In genomic region chr2:155662390-155662789, GRCm38 (mm10) we compare ENCODE assay signal across 15 mouse cellular contexts. TPM values are rescaled to one million over a fixed set of nuclear protein-coding genes. Genes with fewer than 3 reads are reported as not detected.
DNase-seq lines count a peak whose midpoint lies in the region; ATAC-seq and TF ChIP-seq lines count a peak whose summit lies in the region.
"Had no signal": no experiment of that assay in that cellular context is flagged by ENCODE, and none has a peak within 500 bp of the region (broad histone marks: within the 10 kb centered on the region; RNA-seq: fewer than 3 reads in every experiment).

No protein-coding gene starts in this region.

- H3K9ac ChIP-seq in midbrain, embryonic 11.5 days (ENCODE audit: low read length) = no peak overlapping the region
- no peak overlapping the region for H3K9ac ChIP-seq in midbrain, embryonic 16.5 days (ENCODE audit: low read depth, low read length)
- no peak overlapping the region for H3K9ac ChIP-seq in intestine, postnatal 0 days (ENCODE audit: low read depth, low read length)
- H3K9ac ChIP-seq: embryonic facial prominence, embryonic 15.5 days; heart, embryonic 12.5 days; hindbrain, embryonic 14.5 days had no signal

- no peak for DNase-seq in frontal cortex, postnatal 25 days (ENCODE audit: low spot score in 2 of 2)
- peak; percentile 49 to 64 for DNase-seq in layer of hippocampus, adult 8-10 months (ENCODE audit: low spot score in 2 of 2)
- no peak for DNase-seq in layer of hippocampus, postnatal 10 days (ENCODE audit: low spot score in 2 of 2)
- DNase-seq in midbrain, embryonic 11.5 days (ENCODE audit: low spot score, missing footprints) = peak; percentile 35
- DNase-seq: heart, adult 2 months had no signal

- H3K9me3 ChIP-seq in midbrain, embryonic 11.5 days (ENCODE audit: control insufficient read depth, low read length) = no peaks in the 10 kb centered on the region
- no peaks in the 10 kb centered on the region for H3K9me3 ChIP-seq in midbrain, embryonic 16.5 days (replicated peaks; ENCODE audit: control insufficient read depth, low read length, poor library complexity, severe bottlenecking)
- no peaks in the 10 kb centered on the region for H3K9me3 ChIP-seq in intestine, postnatal 0 days (ENCODE audit: control insufficient read depth)
- H3K9me3 ChIP-seq: embryonic facial prominence, embryonic 15.5 days; forebrain, embryonic 10.5 days; heart, embryonic 12.5 days; hindbrain, embryonic 10.5 days had no signal

- H3K4me1 ChIP-seq in midbrain, embryonic 11.5 days (ENCODE audit: control insufficient read depth, insufficient read depth, low read length) = no peaks in the 10 kb centered on the region
- no peaks in the 10 kb centered on the region for H3K4me1 ChIP-seq in midbrain, embryonic 16.5 days (ENCODE audit: control insufficient read depth, insufficient read depth, low read length)
- no peaks in the 10 kb centered on the region for H3K4me1 ChIP-seq in intestine, postnatal 0 days (replicated peaks; ENCODE audit: control insufficient read depth, insufficient read depth, low read length)
- H3K4me1 ChIP-seq: embryonic facial prominence, embryonic 15.5 days; forebrain, embryonic 10.5 days; heart, embryonic 12.5 days; hindbrain, embryonic 10.5 days had no signal

- H3K4me2 ChIP-seq in midbrain, embryonic 11.5 days = no peak overlapping the region
- no peak overlapping the region for H3K4me2 ChIP-seq in midbrain, embryonic 16.5 days (ENCODE audit: low read length)
- no peak overlapping the region for H3K4me2 ChIP-seq in intestine, postnatal 0 days (replicated peaks; ENCODE audit: low read depth)
- H3K4me2 ChIP-seq: embryonic facial prominence, embryonic 15.5 days; heart, embryonic 12.5 days; hindbrain, embryonic 14.5 days had no signal

- peak; percentile 64 for ATAC-seq in frontal cortex, adult (ENCODE audit: low TSS enrichment)
- ATAC-seq in midbrain, embryonic 11.5 days (ENCODE audit: low FRiP score) = no peak
- ATAC-seq in midbrain, embryonic 16.5 days = no peak
- ATAC-seq in intestine, postnatal 0 days = no peak
- ATAC-seq: forebrain, embryonic 14.5 days had no signal

- H3K36me3 ChIP-seq in midbrain, embryonic 11.5 days (ENCODE audit: control insufficient read depth, insufficient read depth, low read length) = peaks cover 14% of the 10 kb centered on the region
- peaks cover 22% of the 10 kb centered on the region for H3K36me3 ChIP-seq in midbrain, embryonic 16.5 days (ENCODE audit: control insufficient read depth, insufficient read depth, low read length)
- H3K36me3 ChIP-seq in intestine, postnatal 0 days (ENCODE audit: control insufficient read depth, insufficient read depth) = peaks cover 79% of the 10 kb centered on the region

- no peak overlapping the region for H3K27ac ChIP-seq in midbrain, embryonic 11.5 days (ENCODE audit: low read depth, low read length)
- H3K27ac ChIP-seq in midbrain, embryonic 16.5 days (ENCODE audit: low read length) = no peak overlapping the region
- no peak overlapping the region for H3K27ac ChIP-seq in intestine, postnatal 0 days (ENCODE audit: low read depth, low read length)
- H3K27ac ChIP-seq: embryonic facial prominence, embryonic 15.5 days; forebrain, embryonic 10.5 days; heart, adult 2 months; hindbrain, embryonic 10.5 days; hindbrain, embryonic 14.5 days had no signal

- 96% methylated on average over 5 of the region's 5 CpGs for WGBS in midbrain, embryonic 11.5 days
- 90% methylated on average over 5 of the region's 5 CpGs for WGBS in midbrain, embryonic 16.5 days
- 95% methylated on average over 5 of the region's 5 CpGs for WGBS in intestine, postnatal 0 days

- TF ChIP-seq CTCF in intestine, postnatal 0 days (IDR thresholded peaks at IDR 0.05; ENCODE audit: low read depth) = no peak

- H3K4me3 ChIP-seq in midbrain, embryonic 11.5 days (ENCODE audit: low read depth, low read length) = no peak overlapping the region
- H3K4me3 ChIP-seq in midbrain, embryonic 16.5 days (ENCODE audit: low read depth, low read length) = no peak overlapping the region
- no peak overlapping the region for H3K4me3 ChIP-seq in intestine, postnatal 0 days (ENCODE audit: low read depth, low read length)
- H3K4me3 ChIP-seq: embryonic facial prominence, embryonic 15.5 days; erythroblast, embryonic 14.5 days; forebrain, embryonic 10.5 days; heart, adult 2 months; heart, embryonic 12.5 days; hindbrain, embryonic 10.5 days had no signal

- H3K27me3 ChIP-seq in midbrain, embryonic 11.5 days (ENCODE audit: control insufficient read depth, insufficient read depth, low read length) = no peaks in the 10 kb centered on the region
- H3K27me3 ChIP-seq in midbrain, embryonic 16.5 days (ENCODE audit: control insufficient read depth, insufficient read depth, low read depth, low read length) = no peaks in the 10 kb centered on the region
- H3K27me3 ChIP-seq in intestine, postnatal 0 days (replicated peaks; ENCODE audit: control insufficient read depth, insufficient read depth, low read length) = no peaks in the 10 kb centered on the region
- H3K27me3 ChIP-seq: embryonic facial prominence, embryonic 15.5 days; heart, embryonic 12.5 days had no signal

RNA-seq across cellular contexts. Expression of gene Trpc4ap, which starts 29.8 kb away (rescaled TPM):
- total RNA-seq in layer of hippocampus, adult 8-10 months (2022) = 100 to 1,000 TPM; 158 to 175 (median 167) TPM
- 100 to 1,000 TPM; 143 to 149 TPM for total RNA-seq in layer of hippocampus, postnatal 10 days (2021)
- polyA plus RNA-seq in midbrain, embryonic 11.5 days (2014; fragmentation: Nextera tagmentation; extraction: Ambion mirVana) = 138 and 144 TPM in 2 replicates
- polyA plus RNA-seq in midbrain, embryonic 16.5 days (2015; fragmentation: Nextera tagmentation; extraction: Ambion mirVana) = 152 and 157 TPM in 2 replicates
- polyA plus RNA-seq in intestine, postnatal 0 days (2015; fragmentation: Nextera tagmentation; extraction: Ambion mirVana) = 64.8 and 67.5 TPM in 2 replicates

RNA-seq across cellular contexts. Expression of gene Myh7b, which starts 51.4 kb away (rescaled TPM):
- total RNA-seq in layer of hippocampus, adult 8-10 months (2022) = 1 to 10 TPM; 2.6 to 6.0 (median 4.5) TPM
- 1 to 10 TPM; 2.6 to 4.2 TPM for total RNA-seq in layer of hippocampus, postnatal 10 days (2021)
- polyA plus RNA-seq in midbrain, embryonic 11.5 days (2014; fragmentation: Nextera tagmentation; extraction: Ambion mirVana) = 0.59 and 0.63 TPM in 2 replicates
- 0.80 and 1.0 TPM in 2 replicates for polyA plus RNA-seq in midbrain, embryonic 16.5 days (2015; fragmentation: Nextera tagmentation; extraction: Ambion mirVana)
- polyA plus RNA-seq in intestine, postnatal 0 days (2015; fragmentation: Nextera tagmentation; extraction: Ambion mirVana) = 2.7 and 2.8 TPM in 2 replicates

Comparison
In these comparisons a context has a peak if more than half of its experiments do, and no peak if none do; other contexts are left out.
1. DNase-seq: peak in layer of hippocampus, adult 8-10 months (2 of 2) and midbrain, embryonic 11.5 days (single experiment); none in frontal cortex, postnatal 25 days (0 of 2) and layer of hippocampus, postnatal 10 days (0 of 2).